Mouse (Mus musculus) central nervous system, embryonic 11.5 days (tissue): ENCODE results near the gene Zfp597. TPM values are rescaled to one million over a fixed set of nuclear protein-coding genes. Genes with fewer than 3 reads are reported as not detected.

Source experiments
- polyA plus RNA-seq: library from polyadenylated mRNA; depleted of rRNA; stranded (reverse); fragments of >200 nt; gene quantifications from 2 replicates; pipeline ENCODE4 v1.2.3, GENCODE M21; 2012; rRNA removed

Zfp597 gene
- polyA plus RNA-seq, result 9.4 and 11.1 TPM in 2 replicates

GRCm38 (mm10) chr16:3884201-3885064 is at the start of gene Zfp597, which contains the start of gene Gm20695:
Gene Zfp597 (minus strand): TSS chr16:3884561.
Gene Gm20695 (plus strand): TSS chr16:3884648.

GRCm38 (mm10) chr16:3908537-3909111 is 24.3 kb upstream of the Zfp597 start, which contains the start of the genes 1700037C18Rik and Cluap1:
Gene 1700037C18Rik (minus strand): TSS chr16:3908689.
Gene Cluap1 (plus strand): TSS chr16:3908801.

GRCm38 (mm10) chr16:3872216-3873047 is 11.9 kb downstream of the Zfp597 start, which contains the start of gene Naa60:
Gene Naa60 (plus strand): TSS chr16:3872375.

GRCm38 (mm10) chr16:3846711-3847518 is 37.4 kb downstream of the Zfp597 start, which contains the start of gene Zfp174:
Gene Zfp174 (plus strand): TSS chr16:3847268.

GRCm38 (mm10) chr16:3830588-3831109 is 53.7 kb downstream of the Zfp597 start, which contains the start of gene Olfr15:
Gene Olfr15 (plus strand): TSS chr16:3830878.

Other genes starting within 250 kb of the Zfp597 start
- 0.04 TPM in 1 of 2 replicates, not detected in the other for gene Mefv, start 166.5 kb downstream of the Zfp597 start, polyA plus RNA-seq
- 17.9 and 18.3 TPM in 2 replicates for gene Zfp263, start 140.5 kb downstream of the Zfp597 start, polyA plus RNA-seq
- gene Olfr15, start 53.7 kb downstream of the Zfp597 start, polyA plus RNA-seq, result 0.06 TPM in 1 of 2 replicates, not detected in the other
- gene Zfp174, start 37.3 kb downstream of the Zfp597 start, polyA plus RNA-seq, result 0.96 and 1.9 TPM in 2 replicates
- gene Naa60, start 12.2 kb downstream of the Zfp597 start, polyA plus RNA-seq, result 27.2 and 50.1 TPM in 2 replicates
- gene Gm20695, start 87 bp upstream of the Zfp597 start, polyA plus RNA-seq, result 0.48 and 0.81 TPM in 2 replicates
- gene 1700037C18Rik, start 24.1 kb upstream of the Zfp597 start, polyA plus RNA-seq, result 3.4 and 3.8 TPM in 2 replicates
- gene Cluap1, start 24.2 kb upstream of the Zfp597 start, polyA plus RNA-seq, result 24.8 and 38.3 TPM in 2 replicates
- 0.91 and 1.9 TPM in 2 replicates for gene Nlrc3, start 92.1 kb upstream of the Zfp597 start, polyA plus RNA-seq
- 44.6 and 45.1 TPM in 2 replicates for gene Slx4, start 119.2 kb upstream of the Zfp597 start, polyA plus RNA-seq
- gene Dnase1, start 152.4 kb upstream of the Zfp597 start, polyA plus RNA-seq, result 0.14 TPM in 1 of 2 replicates, not detected in the other
- gene Trap1, start 193.3 kb upstream of the Zfp597 start, polyA plus RNA-seq, result 87.7 and 102 TPM in 2 replicates